Mouse (Mus musculus) liver, adult 2 months (tissue): Measurements from ENCODE around the gene Il5ra.

ENCODE experiments used
- CTCF ChIP-seq: fragments of 200-500 bp; IDR thresholded peaks from 2 replicates; pipeline ENCODE4 v1.5.1; 2011; ENCODE audit warnings: low read depth, low read length, control low read depth
- POLR2A ChIP-seq: fragments of 200-500 bp; IDR thresholded peaks from 2 replicates; pipeline ENCODE4 v1.6.1; 2011; ENCODE audit warnings: low read length, control low read depth; ENCODE audit not compliant: insufficient read depth; ENCODE audit errors: extremely low read depth

GRCm38 (mm10) chr6:106787138-106787537 lies 38.3 kb upstream of the Il5ra start:
- TF ChIP-seq POLR2A, result no peak
- no peak for TF ChIP-seq CTCF
